ENCODE assay signal across 11 mouse cellular contexts in genomic region chr17:43169435-43169834, GRCm38 (mm10).
"Had no signal": no experiment of that assay in that cellular context is flagged by ENCODE, and none has a peak within 500 bp of the region (broad histone marks: within the 10 kb centered on the region; RNA-seq: fewer than 3 reads in every experiment).

No protein-coding gene starts in this region.

- H3K4me1 ChIP-seq: limb, embryonic 13.5 days; midbrain, embryonic 13.5 days had no signal

- H3K36me3 ChIP-seq: limb, embryonic 13.5 days; midbrain, embryonic 13.5 days had no signal

- H3K4me3 ChIP-seq: layer of hippocampus, adult 2 months; limb, embryonic 13.5 days; midbrain, embryonic 13.5 days had no signal

- ATAC-seq: midbrain, embryonic 13.5 days had no signal

- DNase-seq: kidney, adult 18-20 months; kidney, postnatal 10 days; kidney, postnatal 4 days; left cerebral cortex, postnatal 4 days; lung, adult 18-20 months; right cerebral cortex, postnatal 14 days; thymus, postnatal 4 days had no signal

- H3K9ac ChIP-seq: limb, embryonic 13.5 days; liver, embryonic 14.5 days; midbrain, embryonic 13.5 days had no signal

- H3K4me2 ChIP-seq: limb, embryonic 13.5 days; midbrain, embryonic 13.5 days had no signal

- H3K9me3 ChIP-seq: limb, embryonic 13.5 days; midbrain, embryonic 13.5 days had no signal

- H3K27me3 ChIP-seq: limb, embryonic 13.5 days; midbrain, embryonic 13.5 days had no signal

- H3K27ac ChIP-seq: layer of hippocampus, adult 2 months; limb, embryonic 13.5 days; liver, embryonic 14.5 days; midbrain, embryonic 13.5 days had no signal
